Mouse (Mus musculus): ENCODE measurements around the gene Mrpl38. TPM values are rescaled to one million over a fixed set of nuclear protein-coding genes. Genes with fewer than 3 reads are reported as not detected.
"Not testable (repeated sequence)": the region's sequence is repeated elsewhere in the genome, so short reads cannot be mapped to it uniquely, and the experiment has no call there.

Mrpl38 gene
- polyA plus RNA-seq, 1 experiment from 2014 or later: 78.5 TPM

- Histone ChIP-seq H3K27me3 (no peaks in the 10 kb centered on the region), H3K4me3 (no peak overlapping the region), H3K4me2 (replicated peaks) (no peak overlapping the region), H3K36me3 (no peaks in the 10 kb centered on the region), H3K9me3 (no peaks in the 10 kb centered on the region), H3K4me1 (0 out of 2 replicates have a peak, but pooled peaks cover 1% of the 10 kb centered on the region), H3K27ac (replicated peaks) (no peak overlapping the region), H3K9ac (replicated peaks) (no peak overlapping the region)
- 92% methylated on average over 5 of the region's 5 CpGs for WGBS
- ATAC-seq (replicated peaks): no peak
Observed at GRCm38 (mm10) chr11:116096213-116097108, 42.2 kb downstream of the Mrpl38 start.

- no peaks in the 10 kb centered on the region for H3K27me3 ChIP-seq
- H3K4me2 ChIP-seq (replicated peaks): no peak overlapping the region
- no peaks in the 10 kb centered on the region for H3K9me3 ChIP-seq
- no peaks in the 10 kb centered on the region for H3K36me3 ChIP-seq
- WGBS: 87% methylated on average over 3 of the region's 3 CpGs
- no peak for ATAC-seq (replicated peaks)
- no peak overlapping the region for H3K4me3 ChIP-seq
- no peaks in the 10 kb centered on the region for H3K4me1 ChIP-seq
- no peak overlapping the region for H3K9ac ChIP-seq (replicated peaks)
- no peak overlapping the region for H3K27ac ChIP-seq (replicated peaks)
Observed at GRCm38 (mm10) chr11:116095573-116095972, 43.1 kb downstream of the Mrpl38 start.

- ATAC-seq (replicated peaks): no peak
- Histone ChIP-seq H3K27ac (replicated peaks) (no peak overlapping the region), H3K9me3 (no peaks in the 10 kb centered on the region), H3K4me3 (no peak overlapping the region), H3K9ac (replicated peaks) (no peak overlapping the region), H3K4me2 (replicated peaks) (no peak overlapping the region), H3K36me3 (no peaks in the 10 kb centered on the region), H3K27me3 (no peaks in the 10 kb centered on the region), H3K4me1 (no peaks in the 10 kb centered on the region)
- WGBS: 73% methylated on average over 16 of the region's 16 CpGs
Observed at GRCm38 (mm10) chr11:116093771-116094565, 44.7 kb downstream of the Mrpl38 start.

GRCm38 (mm10) chr11:116092959-116093358 lies 45.7 kb downstream of the Mrpl38 start:
- not testable (repeated sequence) for H3K27ac ChIP-seq (replicated peaks); H3K9me3 ChIP-seq; ATAC-seq (replicated peaks); H3K4me1 ChIP-seq; H3K27me3 ChIP-seq; H3K36me3 ChIP-seq; H3K4me3 ChIP-seq; H3K4me2 ChIP-seq (replicated peaks); H3K9ac ChIP-seq (replicated peaks)
- WGBS: 93% methylated on average over 6 of the region's 6 CpGs

GRCm38 (mm10) chr11:116091591-116091990 lies 47.1 kb downstream of the Mrpl38 start:
- Histone ChIP-seq H3K27me3 (no peaks in the 10 kb centered on the region), H3K36me3 (no peaks in the 10 kb centered on the region), H3K9ac (replicated peaks) (no peak overlapping the region), H3K4me3 (no peak overlapping the region), H3K27ac (replicated peaks) (no peak overlapping the region), H3K9me3 (no peaks in the 10 kb centered on the region), H3K4me2 (replicated peaks) (no peak overlapping the region), H3K4me1 (peaks cover 4% of the 10 kb centered on the region; the same call in 1 of the 2 replicates)
- no peak for ATAC-seq (replicated peaks)
- 88% methylated on average over 6 of the region's 6 CpGs for WGBS

- Histone ChIP-seq H3K4me3 (no peak overlapping the region), H3K4me1 (peaks cover 15% of the 10 kb centered on the region), H3K27ac (replicated peaks) (no peak overlapping the region), H3K9ac (replicated peaks) (no peak overlapping the region), H3K36me3 (no peaks in the 10 kb centered on the region), H3K27me3 (no peaks in the 10 kb centered on the region), H3K4me2 (replicated peaks) (no peak overlapping the region), H3K9me3 (no peaks in the 10 kb centered on the region)
- 94% methylated on average over 6 of the region's 6 CpGs for WGBS
- no peak for ATAC-seq (replicated peaks)
Observed at GRCm38 (mm10) chr11:116089545-116089944, 49.1 kb downstream of the Mrpl38 start.

GRCm38 (mm10) chr11:116088741-116089394 lies 49.8 kb downstream of the Mrpl38 start:
- no peak for ATAC-seq (replicated peaks)
- Histone ChIP-seq H3K4me1 (peaks cover 15% of the 10 kb centered on the region), H3K36me3 (peaks cover under 1% of the 10 kb centered on the region; the same call in 1 of the 2 replicates), H3K27ac (replicated peaks) (no peak overlapping the region), H3K9me3 (no peaks in the 10 kb centered on the region), H3K27me3 (no peaks in the 10 kb centered on the region), H3K9ac (replicated peaks) (no peak overlapping the region), H3K4me3 (no peak overlapping the region), H3K4me2 (replicated peaks) (no peak overlapping the region)
- WGBS: 88% methylated on average over 11 of the region's 11 CpGs

GRCm38 (mm10) chr11:116088188-116088587 lies 50.5 kb downstream of the Mrpl38 start:
- Histone ChIP-seq H3K4me2 (replicated peaks) (no peak overlapping the region), H3K27ac (replicated peaks) (no peak overlapping the region)

GRCm38 (mm10) chr11:116087194-116088130 lies 51.2 kb downstream of the Mrpl38 start:
- H3K4me2 ChIP-seq (replicated peaks): peak overlapping the region; percentile 54
- H3K4me3 ChIP-seq: peak overlapping the region; percentile 49
- no peaks in the 10 kb centered on the region for H3K27me3 ChIP-seq
- peak overlapping the region; percentile 75 for H3K27ac ChIP-seq (replicated peaks)
- 4% methylated on average over 31 of the region's 31 CpGs for WGBS
- H3K9me3 ChIP-seq: no peaks in the 10 kb centered on the region
- peaks cover 15% of the 10 kb centered on the region for H3K4me1 ChIP-seq
- H3K36me3 ChIP-seq: peaks cover 12% of the 10 kb centered on the region
- peak; percentile 83 for ATAC-seq (replicated peaks)
- H3K9ac ChIP-seq (replicated peaks): peak overlapping the region; percentile 39

More at GRCm38 (mm10) chr11:116088188-116088587, 50.5 kb downstream of the Mrpl38 start:
- H3K4me3 ChIP-seq: no peak overlapping the region
- H3K9ac ChIP-seq (replicated peaks): no peak overlapping the region
- H3K27me3 ChIP-seq: no peaks in the 10 kb centered on the region
- WGBS: 89% methylated on average over 8 of the region's 8 CpGs
- no peaks in the 10 kb centered on the region for H3K9me3 ChIP-seq
- H3K4me1 ChIP-seq: peaks cover 15% of the 10 kb centered on the region
- H3K36me3 ChIP-seq: peaks cover 7% of the 10 kb centered on the region
- ATAC-seq (replicated peaks): no peak

GRCm38 (mm10) chr11:116086258-116087193 lies 52.1 kb downstream of the Mrpl38 start, which contains the start of gene Wbp2:
TSS of gene Wbp2 (minus strand) at chr11:116086995.
- Histone ChIP-seq H3K36me3 (peaks cover 22% of the 10 kb centered on the region), H3K4me3 (peak within 1 kb of the TSS; percentile 49), H3K27ac (replicated peaks) (peak within 1 kb of the TSS; percentile 86), H3K27me3 (no peaks in the 10 kb centered on the region), H3K9me3 (no peaks in the 10 kb centered on the region), H3K4me1 (peaks cover 15% of the 10 kb centered on the region), H3K9ac (replicated peaks) (peak within 1 kb of the TSS; percentile 47), H3K4me2 (replicated peaks) (peak within 1 kb of the TSS; percentile 54)
- 5% methylated on average over 40 of the region's 43 CpGs for WGBS
- peak; percentile 97 for ATAC-seq (replicated peaks)
